Mouse (Mus musculus) midbrain, embryonic 13.5 days (tissue): ENCODE results near the gene Chmp5. TPM values are rescaled to one million over a fixed set of nuclear protein-coding genes. Genes with fewer than 3 reads are reported as not detected.

Experiments used
- ATAC-seq: fragments of 200-750 bp; cut with Nextera tagmentation; 2 replicates; pipeline ENCODE4 v1.8.0; 2017; ENCODE audit warnings: mild to moderate bottlenecking, moderate TSS enrichment, moderate library complexity
- H3K27ac ChIP-seq: fragments of 300-500 bp; sonication (generic); 2 replicates; pipeline ENCODE4 v1.5.1; 2015; ENCODE audit warnings: inconsistent platforms, mild to moderate bottlenecking, moderate library complexity
- H3K27me3 ChIP-seq: fragments of 300-500 bp; sonication (generic); 2 replicates; pipeline ENCODE4 v1.6.1; 2015; ENCODE audit warnings: mild to moderate bottlenecking, inconsistent platforms
- H3K36me3 ChIP-seq: fragments of 300-500 bp; sonication (generic); 2 replicates; pipeline ENCODE4 v1.6.1; 2015; ENCODE audit warnings: mild to moderate bottlenecking, inconsistent platforms
- H3K4me1 ChIP-seq: fragments of 300-500 bp; sonication (generic); replicated peaks from 2 replicates; pipeline ENCODE4 v1.6.1; 2015; ENCODE audit warnings: inconsistent platforms
- H3K4me2 ChIP-seq: fragments of 300-500 bp; sonication (generic); replicated peaks from 2 replicates; pipeline ENCODE4 v1.6.1; 2015; ENCODE audit warnings: moderate library complexity, mild to moderate bottlenecking, inconsistent platforms
- H3K4me3 ChIP-seq: fragments of 300-500 bp; sonication (generic); replicated peaks from 2 replicates; pipeline ENCODE4 v1.5.1; 2015; ENCODE audit warnings: mild to moderate bottlenecking, inconsistent platforms
- H3K9ac ChIP-seq: fragments of 300-500 bp; sonication (generic); replicated peaks from 2 replicates; pipeline ENCODE4 v1.6.1; 2015; ENCODE audit warnings: mild to moderate bottlenecking, inconsistent platforms
- H3K9me3 ChIP-seq: fragments of 300-500 bp; sonication (generic); 2 replicates; pipeline ENCODE4 v1.6.1; 2016; ENCODE audit warnings: mild to moderate bottlenecking, inconsistent platforms
- WGBS: fragments of 180-500 bp; shearing (Covaris S2); methylation state at CpG from one replicate; pipeline ENCODE4 v1.1.7; 2015; 5-methylcytosine and 5-hydroxymethylcytosine counted together
- polyA plus RNA-seq: library from polyadenylated mRNA; unstranded; fragments of >200 nt; fragmentation: Nextera tagmentation; extraction: Ambion mirVana; gene quantifications from 2 replicates; pipeline ENCODE4 v1.2.1, GENCODE M21; 2015

The Chmp5 gene
- 184 and 194 TPM in 2 replicates for polyA plus RNA-seq

- H3K4me1 ChIP-seq = peaks cover 26% of the 10 kb centered on the region
- whole genome bisulfite sequencing = under 1% methylated on average over 49 of the region's 50 CpGs
- H3K27ac ChIP-seq = peak within 1 kb of the TSS; percentile 85
- H3K27me3 ChIP-seq = no peaks in the 10 kb centered on the region
- H3K4me3 ChIP-seq = peak within 1 kb of the TSS; percentile 85
- peak; percentile 97 for ATAC-seq
- H3K36me3 ChIP-seq = peaks cover 53% of the 10 kb centered on the region
- H3K9me3 ChIP-seq = no peaks in the 10 kb centered on the region
- peak within 1 kb of the TSS; percentile 95 for H3K4me2 ChIP-seq
- peak within 1 kb of the TSS; percentile 89 for H3K9ac ChIP-seq
Observed at GRCm38 (mm10) chr4:40948160-40948708, at the start of gene Chmp5, which contains the start of gene Bag1. Gene Chmp5 (plus strand): TSS chr4:40948407. Gene Bag1 (minus strand): TSS chr4:40948294.

GRCm38 (mm10) chr4:40898476-40899044 lies 49.6 kb upstream of the Chmp5 start:
- Histone ChIP-seq H3K27ac (no peak overlapping the region), H3K4me1 (no peaks in the 10 kb centered on the region), H3K4me3 (no peak overlapping the region), H3K4me2 (no peak overlapping the region), H3K36me3 (no peaks in the 10 kb centered on the region), H3K9me3 (0 out of 2 replicates have a peak, but pooled peaks cover 3% of the 10 kb centered on the region), H3K27me3 (no peaks in the 10 kb centered on the region), H3K9ac (no peak overlapping the region)
- ATAC-seq = no peak
- 86% methylated on average over 6 of the region's 6 CpGs for WGBS

GRCm38 (mm10) chr4:40899264-40899663 lies 48.9 kb upstream of the Chmp5 start:
- Histone ChIP-seq H3K36me3 (no peaks in the 10 kb centered on the region), H3K27ac (no peak overlapping the region), H3K27me3 (no peaks in the 10 kb centered on the region), H3K4me1 (no peaks in the 10 kb centered on the region), H3K9ac (no peak overlapping the region), H3K9me3 (0 out of 2 replicates have a peak, but pooled peaks cover 3% of the 10 kb centered on the region), H3K4me2 (no peak overlapping the region), H3K4me3 (no peak overlapping the region)
- ATAC-seq = no peak
- WGBS = 66% methylated on average over 2 of the region's 2 CpGs

- 91% methylated on average over 3 of the region's 3 CpGs for WGBS
- H3K36me3 ChIP-seq = no peaks in the 10 kb centered on the region
- no peak overlapping the region for H3K27ac ChIP-seq
- H3K27me3 ChIP-seq = no peaks in the 10 kb centered on the region
- no peak overlapping the region for H3K9ac ChIP-seq
- H3K4me1 ChIP-seq = no peaks in the 10 kb centered on the region
- ATAC-seq = no peak
- H3K4me3 ChIP-seq = no peak overlapping the region
- no peak overlapping the region for H3K4me2 ChIP-seq
- 0 out of 2 replicates have a peak, but pooled peaks cover 3% of the 10 kb centered on the region for H3K9me3 ChIP-seq
Observed at GRCm38 (mm10) chr4:40900071-40900470, 48.1 kb upstream of the Chmp5 start.

- no peaks in the 10 kb centered on the region for H3K36me3 ChIP-seq
- H3K4me3 ChIP-seq = no peak overlapping the region
- H3K9ac ChIP-seq = no peak overlapping the region
- H3K4me1 ChIP-seq = no peaks in the 10 kb centered on the region
- H3K4me2 ChIP-seq = no peak overlapping the region
- 85% methylated on average over 4 of the region's 4 CpGs for WGBS
- H3K27me3 ChIP-seq = no peaks in the 10 kb centered on the region
- no peak overlapping the region for H3K27ac ChIP-seq
- H3K9me3 ChIP-seq = 0 out of 2 replicates have a peak, but pooled peaks cover 1% of the 10 kb centered on the region
- ATAC-seq = no peak
Observed at GRCm38 (mm10) chr4:40900612-40901011, 47.6 kb upstream of the Chmp5 start.

GRCm38 (mm10) chr4:40906298-40906697 lies 41.9 kb upstream of the Chmp5 start:
- Histone ChIP-seq H3K4me1 (no peaks in the 10 kb centered on the region), H3K36me3 (no peaks in the 10 kb centered on the region), H3K9ac (no peak overlapping the region), H3K27me3 (no peaks in the 10 kb centered on the region), H3K4me2 (no peak overlapping the region), H3K4me3 (no peak overlapping the region), H3K27ac (no peak overlapping the region), H3K9me3 (no peaks in the 10 kb centered on the region)
- ATAC-seq = no peak
- 79% methylated on average over 1 of the region's 1 CpGs for WGBS

GRCm38 (mm10) chr4:40908261-40908969 lies 39.8 kb upstream of the Chmp5 start:
- H3K36me3 ChIP-seq = no peaks in the 10 kb centered on the region
- no peaks in the 10 kb centered on the region for H3K27me3 ChIP-seq
- no peaks in the 10 kb centered on the region for H3K9me3 ChIP-seq
- H3K4me3 ChIP-seq = no peak overlapping the region
- 56% methylated on average over 20 of the region's 20 CpGs for WGBS
- H3K9ac ChIP-seq = 0 out of 2 replicates have a peak overlapping the region, but pooled peaks have one; percentile 3
- no peak overlapping the region for H3K27ac ChIP-seq
- no peak overlapping the region for H3K4me2 ChIP-seq
- no peaks in the 10 kb centered on the region for H3K4me1 ChIP-seq
- ATAC-seq = no peak

- Histone ChIP-seq H3K4me3 (no peak overlapping the region), H3K9ac (no peak overlapping the region), H3K36me3 (no peaks in the 10 kb centered on the region), H3K27ac (no peak overlapping the region), H3K4me1 (no peaks in the 10 kb centered on the region), H3K27me3 (no peaks in the 10 kb centered on the region), H3K9me3 (no peaks in the 10 kb centered on the region), H3K4me2 (no peak overlapping the region)
- ATAC-seq = no peak
Observed at GRCm38 (mm10) chr4:40914287-40914867, 33.8 kb upstream of the Chmp5 start.

- H3K9me3 ChIP-seq = no peaks in the 10 kb centered on the region
- 50% methylated on average over 5 of the region's 5 CpGs for whole genome bisulfite sequencing
Observed at GRCm38 (mm10) chr4:40915947-40916346, 32.3 kb upstream of the Chmp5 start.

GRCm38 (mm10) chr4:40916592-40917155 lies 31.5 kb upstream of the Chmp5 start:
- Histone ChIP-seq H3K27ac (no peak overlapping the region), H3K36me3 (no peaks in the 10 kb centered on the region), H3K4me3 (no peak overlapping the region), H3K4me1 (no peaks in the 10 kb centered on the region), H3K27me3 (no peaks in the 10 kb centered on the region), H3K4me2 (no peak overlapping the region), H3K9me3 (no peaks in the 10 kb centered on the region), H3K9ac (no peak overlapping the region)
- 92% methylated on average over 7 of the region's 7 CpGs for WGBS
- no peak for ATAC-seq

More at GRCm38 (mm10) chr4:40915947-40916346, 32.3 kb upstream of the Chmp5 start:
- no peaks in the 10 kb centered on the region for H3K4me1 ChIP-seq
- ATAC-seq = no peak
- no peak overlapping the region for H3K4me3 ChIP-seq
- H3K27me3 ChIP-seq = no peaks in the 10 kb centered on the region
- no peaks in the 10 kb centered on the region for H3K36me3 ChIP-seq
- no peak overlapping the region for H3K9ac ChIP-seq
- H3K4me2 ChIP-seq = no peak overlapping the region
- no peak overlapping the region for H3K27ac ChIP-seq

GRCm38 (mm10) chr4:40919785-40920184 lies 28.4 kb upstream of the Chmp5 start, which contains the start of gene Spink4:
Gene Spink4 (plus strand): TSS chr4:40920052.
- Histone ChIP-seq H3K4me3 (no peak within 1 kb of the TSS), H3K27ac (no peak within 1 kb of the TSS), H3K36me3 (no peaks in the 10 kb centered on the region), H3K9me3 (no peaks in the 10 kb centered on the region), H3K27me3 (no peaks in the 10 kb centered on the region), H3K4me1 (no peaks in the 10 kb centered on the region), H3K4me2 (no peak within 1 kb of the TSS), H3K9ac (no peak within 1 kb of the TSS)
- WGBS = 77% methylated on average over 3 of the region's 3 CpGs
- ATAC-seq = no peak

- Histone ChIP-seq H3K27me3 (no peaks in the 10 kb centered on the region), H3K9me3 (no peaks in the 10 kb centered on the region), H3K4me1 (no peaks in the 10 kb centered on the region), H3K4me3 (no peak overlapping the region), H3K36me3 (no peaks in the 10 kb centered on the region), H3K4me2 (no peak overlapping the region), H3K27ac (no peak overlapping the region), H3K9ac (no peak overlapping the region)
- WGBS = 77% methylated on average over 2 of the region's 2 CpGs
- no peak for ATAC-seq
Observed at GRCm38 (mm10) chr4:40920576-40920975, 27.6 kb upstream of the Chmp5 start.
